Mouse (Mus musculus): ENCODE results near the gene Slc6a6.

GRCm38 (mm10) chr6:91650255-91650654 lies 33.6 kb upstream of the Slc6a6 start:
- TF ChIP-seq SRF (IDR thresholded peaks at IDR 0.05; ENCODE audit: control insufficient read depth, insufficient read length, low read depth): no peak
- TF ChIP-seq POLR2A (IDR thresholded peaks at IDR 0.05; ENCODE audit: insufficient read length, low read depth): no peak
- no peak for TF ChIP-seq USF1 (IDR thresholded peaks at IDR 0.05; ENCODE audit: low read depth)
- no peak for TF ChIP-seq MAX (IDR thresholded peaks at IDR 0.05; ENCODE audit: low read depth)
- TF ChIP-seq CEBPB (IDR thresholded peaks at IDR 0.05; ENCODE audit: insufficient read depth, poor library complexity, severe bottlenecking): no peak
- no peak for TF ChIP-seq MYOG (IDR thresholded peaks at IDR 0.05; ENCODE audit: control insufficient read depth in 1 of 3, insufficient read depth in 1 of 3, insufficient read length in 2 of 3, low read depth in 2 of 3)
- no peak for TF ChIP-seq E2F4 (IDR thresholded peaks at IDR 0.05; ENCODE audit: insufficient read depth)
- TF ChIP-seq REST (IDR thresholded peaks at IDR 0.05; ENCODE audit: insufficient read depth, insufficient read length): no peak

Data from myocyte (in vitro differentiated cells).